Mouse (Mus musculus): ENCODE data around the gene Arl3. TPM values are rescaled to one million over a fixed set of nuclear protein-coding genes. Genes with fewer than 3 reads are reported as not detected.

Gene Arl3
- total and polyA plus RNA-seq, 3 experiments, result 24.1 to 46.5 (median 45.3) TPM

GRCm38 (mm10) chr19:46528529-46529213 lies 44.3 kb downstream of the Arl3 start:
- no peak overlapping the region for H3K4me3 ChIP-seq (replicated peaks in 1 of 3; ENCODE audit: low read depth in 2 of 3, low read length in 2 of 3, poor library complexity in 1 of 3)
- H3K36me3 ChIP-seq (replicated peaks in 1 of 2; ENCODE audit: control insufficient read depth in 1 of 2, insufficient read depth in 1 of 2, low read length in 1 of 2), result no peaks in the 10 kb centered on the region
- no peaks in the 10 kb centered on the region for H3K9me3 ChIP-seq (replicated peaks; ENCODE audit: low read length)
- in situ Hi-C loops (cut with MboI; ENCODE audit: low pct_ligation_motif_present, low pct_unique_long_range_greater_than_20kb, low sequenced_read_pairs), result no loop called here
- no peaks in the 10 kb centered on the region for H3K79me2 ChIP-seq (replicated peaks; ENCODE audit: control insufficient read depth, extremely low read depth, insufficient read depth, poor library complexity, severe bottlenecking)
- no peak overlapping the region for H3K4me2 ChIP-seq (ENCODE audit: insufficient read depth, low read depth, poor library complexity, severe bottlenecking)
- H3K27ac ChIP-seq (ENCODE audit: insufficient read depth, low read depth), result no peak overlapping the region
- H3K27me3 ChIP-seq (replicated peaks), result no peaks in the 10 kb centered on the region
- H3K9ac ChIP-seq (ENCODE audit: insufficient read depth, low read depth), result no peak overlapping the region
- dilution Hi-C loops (cut with MboI; ENCODE audit: extremely low pct_ligation_motif_present, extremely low pct_unique_long_range_greater_than_20kb, low sequenced_read_pairs), result no loop called here
- peaks cover 17 to 100% of the 10 kb centered on the region in 2 experiments for H3K4me1 ChIP-seq (ENCODE audit: control insufficient read depth in 1 of 2, insufficient read depth in 2 of 2)
- TF ChIP-seq CTCF (conservative IDR thresholded peaks at IDR 0.05 in 1 of 2, IDR thresholded peaks at IDR 0.05 in 1 of 2; ENCODE audit: low read depth in 2 of 2, low read length in 2 of 2) (0 out of 4 replicates have a peak, but pooled peaks of 1 of the 2 experiments have one; percentile 10), RAD21 (IDR thresholded peaks at IDR 0.05; ENCODE audit: low read depth, low read length) (no peak), POLR2A (IDR thresholded peaks at IDR 0.05; ENCODE audit: low read depth, low read length) (no peak), CHD2 (IDR thresholded peaks at IDR 0.05; ENCODE audit: low read length) (no peak), ELF1 (IDR thresholded peaks at IDR 0.05; ENCODE audit: low read depth, low read length) (no peak)
- no peak for DNase-seq (ENCODE audit: extremely low read depth)

DNA sequence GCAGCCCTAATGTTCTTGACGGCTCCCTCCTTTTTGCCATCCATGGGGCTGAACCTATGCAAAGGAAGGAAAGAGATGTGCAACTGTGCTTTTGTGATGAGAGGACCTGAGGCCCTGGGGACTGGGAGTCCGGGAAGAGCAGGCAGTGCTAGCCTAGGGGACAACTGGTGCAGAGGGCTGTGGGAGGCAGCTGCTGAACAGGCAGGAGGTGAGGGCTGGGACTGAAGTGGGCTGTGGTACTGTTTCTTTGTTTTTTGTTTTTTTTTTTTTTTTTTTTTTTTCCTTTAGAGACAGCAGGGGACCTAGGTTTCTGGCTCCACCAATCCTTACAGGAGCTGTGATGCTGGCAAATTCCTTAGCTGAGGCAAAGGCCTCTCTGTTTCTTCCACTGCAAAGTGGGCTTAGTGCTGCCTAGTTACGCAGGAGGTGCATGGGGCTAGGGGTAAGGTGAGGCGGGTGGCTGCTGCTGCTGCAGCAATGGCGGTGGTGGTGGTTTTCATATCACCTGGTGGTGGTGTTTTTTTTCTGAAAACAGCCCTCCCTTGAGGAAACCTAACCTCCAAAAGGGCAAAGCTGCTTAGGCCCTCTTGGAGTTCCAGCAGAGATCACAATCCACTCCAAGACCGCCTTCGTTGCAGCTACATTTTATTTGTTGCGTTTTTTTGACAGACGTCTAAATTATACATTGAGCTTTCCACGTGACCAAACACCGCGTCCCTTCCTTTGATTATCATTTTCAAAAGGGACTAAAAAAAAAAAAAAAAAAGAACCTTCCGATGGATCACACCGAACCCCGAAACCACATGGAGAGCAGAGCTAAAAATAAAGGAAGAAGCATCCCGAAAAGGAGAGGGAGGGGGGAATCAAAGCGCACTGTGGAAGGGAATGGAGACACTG lies 45.1 kb downstream of the Arl3 start:
- in situ Hi-C loops (cut with MboI; ENCODE audit: low pct_ligation_motif_present, low pct_unique_long_range_greater_than_20kb, low sequenced_read_pairs), result no loop called here
- H3K9me3 ChIP-seq (replicated peaks; ENCODE audit: low read length), result no peaks in the 10 kb centered on the region
- no peaks in the 10 kb centered on the region for H3K27me3 ChIP-seq (replicated peaks)
- peaks cover 24 to 100% of the 10 kb centered on the region in 2 experiments for H3K4me1 ChIP-seq (ENCODE audit: control insufficient read depth in 1 of 2, insufficient read depth in 2 of 2)
- TF ChIP-seq POLR2A (IDR thresholded peaks at IDR 0.05; ENCODE audit: low read depth, low read length), result no peak
- TF ChIP-seq CHD2 (IDR thresholded peaks at IDR 0.05; ENCODE audit: low read length), result no peak
- TF ChIP-seq ELF1 (IDR thresholded peaks at IDR 0.05; ENCODE audit: low read depth, low read length), result no peak
- TF ChIP-seq ZC3H11A (IDR thresholded peaks at IDR 0.05; ENCODE audit: low read depth, low read length), result no peak
- no peak for TF ChIP-seq GABPA (IDR thresholded peaks at IDR 0.05; ENCODE audit: insufficient replicate concordance, low read depth, low read length)
- no peak overlapping the region for H3K27ac ChIP-seq (ENCODE audit: insufficient read depth, low read depth)
- dilution Hi-C loops (cut with MboI; ENCODE audit: extremely low pct_ligation_motif_present, extremely low pct_unique_long_range_greater_than_20kb, low sequenced_read_pairs), result no loop called here
- no peak overlapping the region for H3K4me3 ChIP-seq (replicated peaks in 1 of 3; ENCODE audit: low read depth in 2 of 3, low read length in 2 of 3, poor library complexity in 1 of 3)
- H3K9ac ChIP-seq (ENCODE audit: insufficient read depth, low read depth), result no peak overlapping the region
- DNase-seq (ENCODE audit: extremely low read depth), result no peak
- no peak overlapping the region for H3K4me2 ChIP-seq (ENCODE audit: insufficient read depth, low read depth, poor library complexity, severe bottlenecking)
- H3K79me2 ChIP-seq (replicated peaks; ENCODE audit: control insufficient read depth, extremely low read depth, insufficient read depth, poor library complexity, severe bottlenecking), result no peaks in the 10 kb centered on the region
- H3K36me3 ChIP-seq (replicated peaks in 1 of 2; ENCODE audit: control insufficient read depth in 1 of 2, insufficient read depth in 1 of 2, low read length in 1 of 2), result no peaks in the 10 kb centered on the region

- Histone ChIP-seq H3K79me2 (replicated peaks; ENCODE audit: control insufficient read depth, extremely low read depth, insufficient read depth, poor library complexity, severe bottlenecking) (no peaks in the 10 kb centered on the region), H3K9me3 (replicated peaks; ENCODE audit: low read length) (no peaks in the 10 kb centered on the region), H3K27me3 (replicated peaks) (no peaks in the 10 kb centered on the region), H3K4me3 (replicated peaks in 1 of 3; ENCODE audit: low read depth in 2 of 3, low read length in 2 of 3, poor library complexity in 1 of 3) (no peak overlapping the region), H3K9ac (ENCODE audit: insufficient read depth, low read depth) (no peak overlapping the region), H3K27ac (ENCODE audit: insufficient read depth, low read depth) (no peak overlapping the region), H3K4me1 (ENCODE audit: control insufficient read depth in 1 of 2, insufficient read depth in 2 of 2) (peaks cover 23 to 98% of the 10 kb centered on the region in 2 experiments), H3K36me3 (replicated peaks in 1 of 2; ENCODE audit: control insufficient read depth in 1 of 2, insufficient read depth in 1 of 2, low read length in 1 of 2) (no peaks in the 10 kb centered on the region), H3K4me2 (ENCODE audit: insufficient read depth, low read depth, poor library complexity, severe bottlenecking) (no peak overlapping the region)
- dilution Hi-C loops (cut with MboI; ENCODE audit: extremely low pct_ligation_motif_present, extremely low pct_unique_long_range_greater_than_20kb, low sequenced_read_pairs), result no loop called here
- in situ Hi-C loops (cut with MboI; ENCODE audit: low pct_ligation_motif_present, low pct_unique_long_range_greater_than_20kb, low sequenced_read_pairs), result no loop called here
- DNase-seq (ENCODE audit: extremely low read depth), result no peak
- TF ChIP-seq RAD21 (IDR thresholded peaks at IDR 0.05; ENCODE audit: low read depth, low read length), result no peak
- TF ChIP-seq NELFE (IDR thresholded peaks at IDR 0.05; ENCODE audit: low read depth, low read length), result no peak
- no peak for TF ChIP-seq ELF1 (IDR thresholded peaks at IDR 0.05; ENCODE audit: low read depth, low read length)
- no peak for TF ChIP-seq MAFK (IDR thresholded peaks at IDR 0.05; ENCODE audit: insufficient replicate concordance, low read length)
- no peak for TF ChIP-seq POLR2AphosphoS2 (IDR thresholded peaks at IDR 0.05; ENCODE audit: low read depth, low read length)
- TF ChIP-seq SMC3 (IDR thresholded peaks at IDR 0.05; ENCODE audit: low read depth, low read length), result no peak
- no peak for TF ChIP-seq TCF12 (IDR thresholded peaks at IDR 0.05; ENCODE audit: low read depth, low read length)
Measured at GRCm38 (mm10) chr19:46525691-46526631, 47.0 kb downstream of the Arl3 start.

All from CH12.LX (cell line).